Mouse (Mus musculus) thymus, adult 18-20 months (tissue): ENCODE measurements around the gene Gm7694.

Experiments used
- DNase-seq, 2 experiments: peaks; one replicate each; pipeline ENCODE4 v3.0.0; 2022; ENCODE audit warnings: mixed read lengths in 2 of 2

Gene Gm7694

DNA sequence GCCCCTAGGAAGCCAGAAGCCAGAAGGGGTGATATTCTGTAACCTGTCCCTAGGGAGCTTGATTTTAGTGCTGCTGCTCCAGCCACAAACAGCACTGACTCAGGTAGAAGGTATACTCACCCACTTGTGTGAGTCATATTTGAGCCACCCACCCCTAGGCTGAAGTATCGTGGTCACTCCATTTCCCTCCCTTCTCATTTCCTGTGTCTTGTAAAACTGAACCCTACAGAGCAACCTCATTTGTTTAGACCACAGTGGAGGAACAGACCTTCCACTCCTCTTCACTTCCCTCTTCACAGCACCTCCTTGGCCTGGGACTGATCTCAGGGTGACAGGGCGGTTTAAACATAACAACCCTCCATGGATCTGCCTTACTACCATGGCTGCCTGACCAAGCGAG, 29.1 kb downstream of the Gm7694 start, which contains the start of gene Sh2d1b1:
TSS of gene Sh2d1b1 (plus strand) at position 305 of the 400 bp plus-strand sequence.
- DNase-seq, result no peak

DNA sequence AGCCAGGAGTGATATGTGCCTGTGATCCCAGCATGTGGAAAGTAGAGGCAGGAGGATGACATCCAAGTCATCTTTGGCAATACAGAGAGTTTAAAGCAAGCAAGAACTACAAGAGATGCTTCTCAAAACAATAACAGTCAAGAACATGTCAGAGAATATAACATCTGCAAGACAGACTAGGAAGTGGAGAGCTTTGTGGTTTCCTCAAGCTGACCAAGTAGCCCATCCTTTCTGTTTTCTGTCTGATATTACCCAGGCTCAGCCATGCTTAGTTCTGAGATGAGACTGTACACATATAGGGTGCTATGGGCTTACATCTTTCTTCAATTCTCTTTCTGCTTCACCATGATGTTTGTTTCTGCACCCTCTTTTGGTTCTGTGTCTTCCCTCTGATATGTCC, 32.9 kb downstream of the Gm7694 start:
- no peak for DNase-seq

DNA sequence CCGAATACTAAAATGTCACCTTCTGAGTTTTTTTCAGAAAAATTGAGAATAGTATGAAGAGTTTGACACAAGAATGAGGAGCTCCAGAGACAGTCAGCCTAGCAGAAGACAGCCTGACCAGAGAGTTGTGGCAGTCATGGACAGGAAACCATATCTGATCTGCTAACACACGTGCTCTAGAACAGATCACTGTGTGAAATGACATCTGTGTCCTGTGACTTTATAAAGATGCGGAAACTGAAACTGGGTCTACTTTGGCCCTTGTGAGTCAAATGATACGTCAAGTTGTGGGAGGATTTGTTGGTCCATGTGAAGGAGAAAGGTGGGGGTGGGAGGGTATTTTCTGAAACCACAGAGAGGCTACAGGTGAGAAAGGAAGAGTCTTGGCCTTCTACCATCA, 35.4 kb downstream of the Gm7694 start:
- DNase-seq, result no peak

DNA sequence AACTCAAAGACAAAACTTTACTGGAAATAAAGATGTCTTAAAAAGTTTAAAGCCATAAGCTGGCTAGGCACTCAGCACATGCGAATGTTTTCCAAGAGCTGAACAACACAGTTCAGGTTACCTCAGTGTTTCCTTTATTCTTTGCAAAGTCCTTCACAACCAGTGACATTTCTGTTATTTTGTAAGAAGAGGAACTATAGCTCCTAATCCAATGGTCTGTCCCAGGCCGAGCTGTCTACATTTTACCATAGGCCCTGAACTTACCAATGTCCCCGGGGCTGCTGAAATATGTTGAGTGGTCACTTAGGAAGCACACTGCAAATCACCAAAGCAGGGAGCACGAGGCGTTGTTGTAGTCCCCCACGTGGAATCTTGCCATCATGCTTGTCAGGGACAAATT, 35.9 kb downstream of the Gm7694 start:
- DNase-seq, result no peak

DNA sequence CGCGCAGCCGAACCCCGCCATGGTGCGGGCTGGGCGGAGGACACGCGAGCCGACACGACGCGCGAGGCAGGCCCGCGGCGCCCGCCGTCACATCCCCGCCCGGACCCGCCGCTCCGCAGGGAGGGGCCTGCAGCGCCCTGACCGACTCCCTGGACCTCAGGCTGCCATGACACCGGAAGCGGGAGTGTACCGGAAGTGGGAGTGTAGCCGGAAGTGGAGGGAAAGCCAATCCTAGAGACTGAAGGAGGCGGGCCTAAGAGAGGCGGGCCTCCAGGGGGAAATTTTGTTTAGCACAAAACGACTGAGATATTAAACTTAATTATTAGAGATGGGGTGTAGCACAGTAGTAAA, 50.6 kb downstream of the Gm7694 start:
- DNase-seq, result peak; percentile 55 to 68

DNA sequence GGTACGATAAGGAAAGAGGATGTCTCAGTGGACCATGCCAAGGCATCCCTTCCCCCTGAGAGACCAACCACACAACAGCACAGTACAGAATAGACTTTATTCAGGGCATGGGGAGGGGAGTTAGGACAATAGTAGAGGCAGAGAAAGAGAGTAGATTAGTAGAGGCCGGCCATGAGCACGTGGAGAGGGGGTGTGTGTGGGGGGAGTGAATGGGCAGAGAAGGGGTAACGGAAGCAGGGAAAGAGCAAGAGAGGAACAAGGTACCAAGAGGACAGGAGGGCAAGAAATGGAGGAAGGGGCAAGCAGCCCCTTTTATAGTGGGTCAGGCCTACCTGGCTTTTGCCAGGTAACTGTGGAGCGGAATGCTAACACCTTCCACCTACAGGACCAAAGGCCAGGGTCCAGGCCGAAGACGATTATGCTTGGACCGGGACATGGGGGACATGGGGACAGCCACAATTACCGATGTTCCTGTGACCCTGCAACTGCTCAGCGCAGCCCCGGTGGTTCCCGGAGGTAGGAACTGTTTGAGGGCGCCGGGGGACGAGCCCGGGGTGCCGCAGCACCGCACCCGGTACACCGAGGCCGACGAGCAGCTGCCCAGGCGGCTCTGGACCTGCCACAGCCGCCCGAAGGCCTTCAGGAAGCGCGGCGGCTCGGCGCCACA, 51.1 kb downstream of the Gm7694 start:
- DNase-seq, result peak in 1 of 2 experiments; percentile 1
